Mouse (Mus musculus) embryonic facial prominence, embryonic 10.5 days (tissue): ENCODE measurements at regions not wholly inside any gene's neighbourhood (a gene's known extent, or its start where the extent isn't known, plus 50 kb on each side); places are given as distances from the start of the nearest gene placed in this dataset.

Experiments used
- DNase-seq: peaks from one replicate; pipeline ENCODE4 v3.0.0-alpha.2; 2017; ENCODE audit warnings: low spot score
- H3K27ac ChIP-seq: fragments of 300-500 bp; sonication (generic); replicated peaks from 2 replicates; pipeline ENCODE4 v1.5.1; 2016; ENCODE audit warnings: mild to moderate bottlenecking
- H3K27me3 ChIP-seq: fragments of 300-500 bp; sonication (generic); replicated peaks from 2 replicates; pipeline ENCODE4 v1.6.1; 2016; ENCODE audit warnings: low read depth, mild to moderate bottlenecking; ENCODE audit not compliant: poor library complexity, severe bottlenecking
- H3K36me3 ChIP-seq: fragments of 300-500 bp; sonication (generic); replicated peaks from 2 replicates; pipeline ENCODE4 v1.6.1; 2016; ENCODE audit warnings: mild to moderate bottlenecking, moderate library complexity
- H3K4me1 ChIP-seq: fragments of 300-500 bp; sonication (generic); 2 replicates; pipeline ENCODE4 v1.6.1; 2016
- H3K4me3 ChIP-seq: fragments of 300-500 bp; sonication (generic); 2 replicates; pipeline ENCODE4 v1.5.1; 2016; ENCODE audit warnings: mild to moderate bottlenecking, moderate library complexity
- H3K9me3 ChIP-seq: fragments of 300-500 bp; sonication (generic); 2 replicates; pipeline ENCODE4 v1.6.1; 2016; ENCODE audit warnings: mild to moderate bottlenecking
- whole genome bisulfite sequencing: fragments of 180-500 bp; shearing (Covaris S2); methylation state at CpG from one replicate; pipeline ENCODE4 v1.1.7; 2016; 5-methylcytosine and 5-hydroxymethylcytosine counted together

- no peak overlapping the region for H3K27ac ChIP-seq
- 86% methylated on average over 1 of the region's 1 CpGs for WGBS
- no peak for DNase-seq
- H3K4me3 ChIP-seq = no peak overlapping the region
- no peaks in the 10 kb centered on the region for H3K9me3 ChIP-seq
- H3K4me1 ChIP-seq = no peaks in the 10 kb centered on the region
- no peaks in the 10 kb centered on the region for H3K36me3 ChIP-seq
- no peaks in the 10 kb centered on the region for H3K27me3 ChIP-seq
These were observed 818.0 kb downstream of the Trim52 start for GRCm38 (mm10) chr14:106924026-106924425.

GRCm38 (mm10) chr14:106924443-106924842, 818.4 kb downstream of the Trim52 start:
- WGBS = 92% methylated on average over 3 of the region's 3 CpGs
- Histone ChIP-seq H3K9me3 (no peaks in the 10 kb centered on the region), H3K27me3 (no peaks in the 10 kb centered on the region), H3K36me3 (no peaks in the 10 kb centered on the region), H3K4me3 (no peak overlapping the region), H3K4me1 (no peaks in the 10 kb centered on the region), H3K27ac (no peak overlapping the region)
- no peak for DNase-seq

GRCm38 (mm10) chr14:106945261-106945660, 839.3 kb downstream of the Trim52 start:
- H3K4me1 ChIP-seq = no peaks in the 10 kb centered on the region
- no peaks in the 10 kb centered on the region for H3K27me3 ChIP-seq
- no peak overlapping the region for H3K4me3 ChIP-seq
- no peak for DNase-seq
- no peaks in the 10 kb centered on the region for H3K9me3 ChIP-seq
- 73% methylated on average over 1 of the region's 1 CpGs for WGBS
- H3K36me3 ChIP-seq = no peaks in the 10 kb centered on the region
- H3K27ac ChIP-seq = no peak overlapping the region

- Histone ChIP-seq H3K27me3 (no peaks in the 10 kb centered on the region), H3K9me3 (no peaks in the 10 kb centered on the region), H3K4me1 (peaks cover 4% of the 10 kb centered on the region), H3K4me3 (no peak overlapping the region), H3K36me3 (no peaks in the 10 kb centered on the region), H3K27ac (no peak overlapping the region)
- 91% methylated on average over 1 of the region's 1 CpGs for WGBS
- DNase-seq = no peak
These were observed 872.0 kb downstream of the Trim52 start for GRCm38 (mm10) chr14:106977958-106978357.

DNA sequence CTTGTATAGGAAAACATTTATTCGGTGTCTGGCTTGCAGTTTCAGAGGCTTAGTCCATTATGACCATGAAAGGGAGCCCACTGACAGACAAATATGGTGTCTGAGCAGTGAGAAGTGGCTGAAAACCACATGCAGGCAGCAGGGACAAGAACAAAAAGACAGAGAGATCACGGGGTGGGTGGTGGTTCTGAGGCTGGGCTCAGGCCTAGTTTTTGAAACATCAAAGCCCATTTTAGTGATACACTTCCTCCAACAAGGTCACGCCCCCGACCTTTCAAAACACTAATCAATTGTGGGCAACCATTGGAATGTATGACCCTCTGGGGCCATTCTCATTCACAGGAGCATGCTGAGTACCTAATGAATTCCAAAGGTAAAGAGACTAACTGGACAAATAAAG, 874.8 kb downstream of the Trim52 start:
- 21% methylated on average over 4 of the region's 4 CpGs for WGBS
- Histone ChIP-seq H3K27me3 (no peaks in the 10 kb centered on the region), H3K9me3 (no peaks in the 10 kb centered on the region), H3K4me3 (no peak overlapping the region), H3K36me3 (no peaks in the 10 kb centered on the region), H3K4me1 (peaks cover 4% of the 10 kb centered on the region), H3K27ac (no peak overlapping the region)
- peak; percentile 50 for DNase-seq

- no peak for DNase-seq
- Histone ChIP-seq H3K27me3 (no peaks in the 10 kb centered on the region), H3K36me3 (no peaks in the 10 kb centered on the region), H3K4me3 (no peak overlapping the region), H3K9me3 (no peaks in the 10 kb centered on the region), H3K27ac (no peak overlapping the region), H3K4me1 (peaks cover 3% of the 10 kb centered on the region)
- 93% methylated on average over 4 of the region's 4 CpGs for WGBS
These were observed 891.7 kb downstream of the Trim52 start for GRCm38 (mm10) chr14:106997565-106998279.

- H3K27me3 ChIP-seq = no peaks in the 10 kb centered on the region
- H3K9me3 ChIP-seq = no peaks in the 10 kb centered on the region
- H3K4me3 ChIP-seq = no peak overlapping the region
- DNase-seq = no peak
- no peaks in the 10 kb centered on the region for H3K4me1 ChIP-seq
- no peak overlapping the region for H3K27ac ChIP-seq
- H3K36me3 ChIP-seq = no peaks in the 10 kb centered on the region
- 83% methylated on average over 1 of the region's 1 CpGs for WGBS
These were observed 899.0 kb downstream of the Trim52 start for GRCm38 (mm10) chr14:107004981-107005380.

DNA sequence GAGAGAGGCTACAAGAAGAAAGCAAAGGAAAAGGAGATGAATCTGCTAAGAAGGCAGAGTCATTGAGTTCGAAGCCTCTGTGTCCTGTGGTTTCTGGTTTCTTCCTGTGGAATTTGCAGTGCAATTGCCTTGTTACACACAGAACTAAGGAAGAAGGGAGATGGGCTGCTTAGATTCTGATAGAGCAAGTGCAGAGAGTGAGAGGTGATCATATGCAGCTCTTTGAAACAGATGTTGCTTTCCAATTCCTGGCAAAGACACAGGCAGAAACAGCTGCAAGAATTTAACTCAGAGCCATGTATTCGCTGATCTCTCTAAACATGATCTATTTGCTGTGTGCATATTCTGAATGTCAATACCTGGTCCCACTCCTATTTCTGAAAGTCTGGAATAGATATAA, 903.6 kb downstream of the Trim52 start:
- Histone ChIP-seq H3K9me3 (no peaks in the 10 kb centered on the region), H3K36me3 (no peaks in the 10 kb centered on the region), H3K4me3 (no peak overlapping the region), H3K27me3 (no peaks in the 10 kb centered on the region), H3K4me1 (no peaks in the 10 kb centered on the region), H3K27ac (no peak overlapping the region)
- 62% methylated on average over 2 of the region's 2 CpGs for WGBS
- DNase-seq = no peak

- DNase-seq = no peak
- H3K9me3 ChIP-seq = no peaks in the 10 kb centered on the region
- 96% methylated on average over 2 of the region's 2 CpGs for WGBS
- no peaks in the 10 kb centered on the region for H3K4me1 ChIP-seq
- H3K4me3 ChIP-seq = no peak overlapping the region
- H3K27ac ChIP-seq = no peak overlapping the region
- H3K36me3 ChIP-seq = no peaks in the 10 kb centered on the region
- no peaks in the 10 kb centered on the region for H3K27me3 ChIP-seq
These were observed 927.8 kb downstream of the Trim52 start for GRCm38 (mm10) chr14:107033807-107034206.

DNA sequence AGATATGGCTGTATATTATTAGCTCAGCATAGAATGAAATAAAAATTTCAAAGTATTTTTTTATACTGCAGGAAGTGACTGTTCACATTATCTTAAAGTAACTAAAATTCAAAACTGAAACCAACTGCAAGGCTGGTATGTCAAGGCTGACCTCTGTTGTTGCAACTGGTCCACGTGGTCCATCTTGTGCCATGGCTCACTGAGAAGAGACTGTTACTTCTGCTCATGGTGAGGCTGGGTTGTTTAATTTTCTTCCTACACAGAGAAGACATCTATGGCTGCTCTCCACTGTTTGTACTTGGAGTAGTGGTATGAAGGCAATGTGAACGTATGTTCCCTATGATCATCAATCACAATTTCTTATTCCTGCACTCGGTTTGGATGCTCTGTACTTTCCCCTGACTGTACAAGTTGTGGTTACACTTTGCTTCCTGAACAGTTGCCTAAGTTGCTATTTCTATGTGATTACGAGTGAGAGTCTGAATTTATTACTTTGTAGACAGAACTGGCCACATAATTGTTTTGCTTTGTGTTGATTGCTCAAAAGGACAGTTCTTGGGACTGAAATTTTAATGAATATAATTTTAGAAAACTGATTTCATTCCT, 946.1 kb downstream of the Trim52 start:
- 87% methylated on average over 4 of the region's 4 CpGs for WGBS
- H3K4me1 ChIP-seq = no peaks in the 10 kb centered on the region
- no peak for DNase-seq
- H3K27me3 ChIP-seq = no peaks in the 10 kb centered on the region
- no peaks in the 10 kb centered on the region for H3K9me3 ChIP-seq
- no peaks in the 10 kb centered on the region for H3K36me3 ChIP-seq
- H3K4me3 ChIP-seq = no peak overlapping the region
- no peak overlapping the region for H3K27ac ChIP-seq

GRCm38 (mm10) chr14:107068592-107068991, 962.6 kb downstream of the Trim52 start:
- H3K9me3 ChIP-seq = no peaks in the 10 kb centered on the region
- DNase-seq = no peak

GRCm38 (mm10) chr14:107080407-107080806, 974.4 kb downstream of the Trim52 start:
- no peaks in the 10 kb centered on the region for H3K27me3 ChIP-seq
- DNase-seq = no peak
- no peak overlapping the region for H3K27ac ChIP-seq

More at GRCm38 (mm10) chr14:107068592-107068991, 962.6 kb downstream of the Trim52 start:
- H3K36me3 ChIP-seq = no peaks in the 10 kb centered on the region
- no peak overlapping the region for H3K27ac ChIP-seq
- H3K4me3 ChIP-seq = no peak overlapping the region
- H3K27me3 ChIP-seq = no peaks in the 10 kb centered on the region
- H3K4me1 ChIP-seq = no peaks in the 10 kb centered on the region

More at GRCm38 (mm10) chr14:107080407-107080806, 974.4 kb downstream of the Trim52 start:
- H3K4me1 ChIP-seq = no peaks in the 10 kb centered on the region
- no peaks in the 10 kb centered on the region for H3K9me3 ChIP-seq
- H3K4me3 ChIP-seq = no peak overlapping the region
- H3K36me3 ChIP-seq = no peaks in the 10 kb centered on the region
